Mouse (Mus musculus) inflammation-experienced regulatory T-cells, adult 16 weeks (primary cell): ENCODE measurements around the gene Slc45a2. TPM values are rescaled to one million over a fixed set of nuclear protein-coding genes. Genes with fewer than 3 reads are reported as not detected.

Experiments
- polyA plus RNA-seq: library from polyadenylated mRNA; unstranded; fragments of 100-300 nt; shearing (Covaris generic); gene quantifications from one replicate; pipeline ENCODE4 v1.2.1, GENCODE M21; 2017

Gene Slc45a2
- not detected for polyA plus RNA-seq

GRCm38 (mm10) chr15:11000421-11000820 lies at the start of gene Slc45a2:
Slc45a2 (plus strand) TSS chr15:11000721.

GRCm38 (mm10) chr15:10951951-10952759 lies 48.4 kb upstream of the Slc45a2 start, which contains the start of gene C1qtnf3:
C1qtnf3 (plus strand) TSS chr15:10952332.

GRCm38 (mm10) chr15:10981377-10982063 lies 19.0 kb upstream of the Slc45a2 start, which contains the start of gene Amacr:
Amacr (plus strand) TSS chr15:10981756.

GRCm38 (mm10) chr15:11037711-11038110 lies 37.2 kb downstream of the Slc45a2 start, which contains the start of gene Rxfp3:
Rxfp3 (minus strand) TSS chr15:11037991.

GRCm38 (mm10) chr15:11064558-11065411 lies 64.3 kb downstream of the Slc45a2 start, which contains the start of gene Adamts12:
Adamts12 (plus strand) TSS chr15:11064790.

Other genes with a start within 250 kb of the Slc45a2 start
- gene C1qtnf3, start 48.4 kb upstream of the Slc45a2 start, polyA plus RNA-seq: not detected
- 9.4 TPM for gene Amacr, start 19.0 kb upstream of the Slc45a2 start, polyA plus RNA-seq
- gene Rxfp3, start 37.3 kb downstream of the Slc45a2 start, polyA plus RNA-seq: not detected
- not detected for gene Adamts12, start 64.1 kb downstream of the Slc45a2 start, polyA plus RNA-seq